Mouse (Mus musculus) liver, embryonic 14.5 days (tissue): ENCODE results near the gene Cldn3.

ENCODE experiments used
- CTCF ChIP-seq: IDR thresholded peaks from 2 replicates; pipeline ENCODE4 v1.5.1; 2016; ENCODE audit warnings: antibody characterized with exemption, low read depth, control low read depth
- EP300 ChIP-seq: IDR thresholded peaks from 2 replicates; pipeline ENCODE4 v1.6.1; 2016; ENCODE audit warnings: antibody characterized with exemption, low read depth

DNA sequence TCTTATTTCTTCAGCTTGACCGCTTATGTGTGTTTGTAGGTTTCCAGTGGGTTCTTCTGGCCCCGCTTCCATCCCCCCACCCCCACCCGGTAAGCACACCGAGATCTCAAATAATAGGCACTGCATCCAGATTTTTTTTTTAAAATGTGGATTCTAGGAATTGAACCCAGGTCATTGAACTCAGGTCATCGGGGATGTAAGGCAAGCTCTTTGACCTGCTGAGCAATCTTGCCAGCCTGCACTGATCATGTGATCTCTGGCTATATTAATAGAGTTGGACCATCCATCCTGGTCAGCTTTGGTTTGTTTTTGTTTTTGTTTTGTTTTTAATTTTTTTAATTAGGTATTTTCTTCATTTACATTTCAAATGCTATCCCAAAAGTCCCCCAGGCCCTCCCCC, 46.6 kb downstream of the Cldn3 start:
- TF ChIP-seq CTCF = no peak
- TF ChIP-seq EP300 = no peak
